Mouse (Mus musculus): Measurements from ENCODE around the gene Denr. TPM values are rescaled to one million over a fixed set of nuclear protein-coding genes. Genes with fewer than 3 reads are reported as not detected.

The Denr gene
- polyA plus RNA-seq, 1 experiment from 2014 or later = 165 TPM

- H3K9ac ChIP-seq = no peak overlapping the region
- H3K36me3 ChIP-seq = no peaks in the 10 kb centered on the region
- no peak overlapping the region; the same call in 1 of the 2 replicates for H3K4me2 ChIP-seq (replicated peaks)
- WGBS = 64% methylated on average over 6 of the region's 6 CpGs
- no peak for ATAC-seq (ENCODE audit: low FRiP score, low read depth)
- H3K27me3 ChIP-seq = peaks cover 32% of the 10 kb centered on the region
- no peaks in the 10 kb centered on the region for H3K9me3 ChIP-seq
- peaks cover 31% of the 10 kb centered on the region for H3K4me1 ChIP-seq
- no peak overlapping the region for H3K27ac ChIP-seq
- H3K4me3 ChIP-seq = no peak overlapping the region
Observed at GRCm38 (mm10) chr5:123975668-123976180, 68.7 kb downstream of the Denr start.

GRCm38 (mm10) chr5:123977231-123977630 lies 70.3 kb downstream of the Denr start:
- no peaks in the 10 kb centered on the region for H3K36me3 ChIP-seq
- H3K4me3 ChIP-seq = no peak overlapping the region
- peaks cover 32% of the 10 kb centered on the region for H3K27me3 ChIP-seq
- no peak overlapping the region for H3K27ac ChIP-seq
- no peak overlapping the region for H3K4me2 ChIP-seq (replicated peaks)
- no peaks in the 10 kb centered on the region for H3K9me3 ChIP-seq
- H3K4me1 ChIP-seq = peaks cover 31% of the 10 kb centered on the region
- 18% methylated on average over 3 of the region's 3 CpGs for WGBS
- ATAC-seq (ENCODE audit: low FRiP score, low read depth) = no peak
- H3K9ac ChIP-seq = no peak overlapping the region

GRCm38 (mm10) chr5:123978131-123978530 lies 71.2 kb downstream of the Denr start:
- H3K9ac ChIP-seq = no peak overlapping the region
- H3K27me3 ChIP-seq = peaks cover 26% of the 10 kb centered on the region
- 82% methylated on average over 5 of the region's 5 CpGs for WGBS
- no peaks in the 10 kb centered on the region for H3K9me3 ChIP-seq
- no peak for ATAC-seq (ENCODE audit: low FRiP score, low read depth)
- H3K36me3 ChIP-seq = no peaks in the 10 kb centered on the region
- no peak overlapping the region for H3K27ac ChIP-seq
- no peak overlapping the region for H3K4me2 ChIP-seq (replicated peaks)
- peaks cover 31% of the 10 kb centered on the region for H3K4me1 ChIP-seq
- H3K4me3 ChIP-seq = no peak overlapping the region

Other genes with a start within 250 kb of the Denr start
- 45.1 and 49.0 TPM in 2 replicates for gene Clip1, start 222.6 kb upstream of the Denr start, polyA plus RNA-seq (2015; fragmentation: Nextera tagmentation; extraction: Ambion mirVana)
- gene Zcchc8, start 186.1 kb upstream of the Denr start, polyA plus RNA-seq (2015; fragmentation: Nextera tagmentation; extraction: Ambion mirVana) = 89.6 and 93.4 TPM in 2 replicates
- gene Rsrc2, start 157.8 kb upstream of the Denr start, polyA plus RNA-seq (2015; fragmentation: Nextera tagmentation; extraction: Ambion mirVana) = 149 and 160 TPM in 2 replicates
- gene Kntc1, start 157.5 kb upstream of the Denr start, polyA plus RNA-seq (2015; fragmentation: Nextera tagmentation; extraction: Ambion mirVana) = 32.0 and 34.4 TPM in 2 replicates
- 0.19 and 0.64 TPM in 2 replicates for gene Hcar2, start 41.7 kb upstream of the Denr start, polyA plus RNA-seq (2015; fragmentation: Nextera tagmentation; extraction: Ambion mirVana)
- gene Hcar1, start 27.2 kb upstream of the Denr start, polyA plus RNA-seq (2015; fragmentation: Nextera tagmentation; extraction: Ambion mirVana) = 0.17 and 0.24 TPM in 2 replicates
- gene Gm43518, start 20.2 kb downstream of the Denr start, polyA plus RNA-seq (2015; fragmentation: Nextera tagmentation; extraction: Ambion mirVana) = 4.1 and 5.5 TPM in 2 replicates
- gene Ccdc62, start 23.5 kb downstream of the Denr start, polyA plus RNA-seq (2015; fragmentation: Nextera tagmentation; extraction: Ambion mirVana) = 7.0 and 7.4 TPM in 2 replicates
- 8.6 and 8.8 TPM in 2 replicates for gene Hip1r, start 66.5 kb downstream of the Denr start, polyA plus RNA-seq (2015; fragmentation: Nextera tagmentation; extraction: Ambion mirVana)
- 40.9 and 43.7 TPM in 2 replicates for gene Vps37b, start 125.1 kb downstream of the Denr start, polyA plus RNA-seq (2015; fragmentation: Nextera tagmentation; extraction: Ambion mirVana)
- 2.9 and 3.0 TPM in 2 replicates for gene Abcb9, start 188.6 kb downstream of the Denr start, polyA plus RNA-seq (2015; fragmentation: Nextera tagmentation; extraction: Ambion mirVana)
- 19.4 and 21.4 TPM in 2 replicates for gene Ogfod2, start 205.1 kb downstream of the Denr start, polyA plus RNA-seq (2015; fragmentation: Nextera tagmentation; extraction: Ambion mirVana)
- 106 and 115 TPM in 2 replicates for gene Arl6ip4, start 208.9 kb downstream of the Denr start, polyA plus RNA-seq (2015; fragmentation: Nextera tagmentation; extraction: Ambion mirVana)